Mouse (Mus musculus): Measurements from ENCODE around the gene Mtmr11.
"Not testable (repeated sequence)": the region's sequence is repeated elsewhere in the genome, so short reads cannot be mapped to it uniquely, and the experiment has no call there.

The Mtmr11 gene

DNA sequence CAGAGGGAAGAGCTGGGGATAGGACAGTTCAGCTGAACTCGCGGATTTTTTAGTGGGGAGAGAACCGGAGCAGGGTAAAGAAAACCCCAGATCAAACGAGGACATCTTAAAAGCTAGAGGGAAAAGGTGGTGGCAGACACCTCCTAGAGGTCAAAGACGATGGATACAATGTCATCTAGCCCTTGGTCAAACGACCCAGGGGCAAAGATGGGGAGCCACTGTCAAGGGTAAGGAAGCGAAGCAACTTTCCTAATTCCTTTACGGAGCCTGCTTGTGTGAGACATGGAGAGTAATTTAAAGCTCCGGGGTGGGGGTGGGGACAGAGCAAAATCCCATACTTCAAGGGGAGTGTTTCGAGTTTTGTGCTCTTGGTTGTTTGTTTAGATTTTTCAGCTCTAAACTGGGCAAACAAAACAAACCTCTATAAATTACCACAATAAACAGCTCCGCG is 57.4 kb downstream of the Mtmr11 start:
- peak; percentile 53 for DNase-seq

DNA sequence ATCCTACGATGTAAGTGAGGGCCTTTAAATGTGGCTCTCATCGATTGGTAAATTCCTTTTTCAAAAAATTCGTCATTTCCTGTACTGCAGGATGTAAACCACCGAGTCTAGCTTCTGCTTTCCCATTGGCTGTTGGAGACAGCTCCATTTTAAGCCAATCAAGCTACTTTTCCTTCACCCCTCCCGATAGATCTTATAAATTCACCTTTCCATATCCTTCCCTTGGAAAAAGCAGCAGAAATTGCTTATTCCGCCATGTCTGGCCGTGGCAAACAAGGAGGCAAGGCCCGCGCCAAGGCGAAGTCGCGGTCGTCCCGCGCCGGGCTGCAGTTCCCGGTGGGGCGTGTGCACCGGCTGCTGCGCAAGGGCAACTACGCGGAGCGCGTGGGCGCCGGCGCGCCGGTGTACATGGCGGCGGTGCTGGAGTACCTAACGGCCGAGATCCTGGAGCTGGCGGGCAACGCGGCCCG is 57.9 kb downstream of the Mtmr11 start, which contains the start of the genes Bola1 and Hist2h2ab:
Bola1 (minus strand) TSS at position 49 of the 470 bp plus-strand sequence.
Hist2h2ab (plus strand) TSS at position 205 of the 470 bp plus-strand sequence.
- peak; percentile 79 for DNase-seq

DNA sequence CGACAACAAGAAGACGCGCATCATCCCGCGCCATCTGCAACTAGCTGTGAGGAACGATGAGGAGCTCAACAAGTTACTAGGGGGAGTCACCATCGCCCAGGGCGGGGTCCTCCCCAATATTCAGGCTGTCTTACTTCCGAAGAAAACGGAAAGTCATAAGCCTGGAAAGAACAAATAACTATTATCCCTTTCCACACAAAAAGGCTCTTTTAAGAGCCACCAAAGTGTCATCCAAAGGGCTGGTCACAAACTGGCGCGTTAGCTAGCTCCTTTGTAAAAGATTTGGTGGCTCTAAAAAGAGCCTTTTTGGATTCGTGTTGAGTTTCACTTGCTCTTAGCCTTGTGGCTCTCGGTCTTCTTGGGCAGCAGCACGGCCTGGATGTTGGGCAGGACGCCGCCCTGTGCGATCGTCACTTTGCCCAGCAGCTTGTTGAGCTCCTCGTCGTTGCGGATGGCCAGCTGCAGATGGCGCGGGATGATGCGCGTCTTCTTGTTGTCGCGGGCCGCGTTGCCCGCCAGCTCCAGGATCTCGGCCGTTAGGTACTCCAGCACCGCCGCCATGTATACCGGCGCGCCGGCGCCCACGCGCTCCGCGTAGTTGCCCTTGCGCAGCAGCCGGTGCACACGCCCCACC is 58.4 kb downstream of the Mtmr11 start:
- DNase-seq = not testable (repeated sequence)

DNA sequence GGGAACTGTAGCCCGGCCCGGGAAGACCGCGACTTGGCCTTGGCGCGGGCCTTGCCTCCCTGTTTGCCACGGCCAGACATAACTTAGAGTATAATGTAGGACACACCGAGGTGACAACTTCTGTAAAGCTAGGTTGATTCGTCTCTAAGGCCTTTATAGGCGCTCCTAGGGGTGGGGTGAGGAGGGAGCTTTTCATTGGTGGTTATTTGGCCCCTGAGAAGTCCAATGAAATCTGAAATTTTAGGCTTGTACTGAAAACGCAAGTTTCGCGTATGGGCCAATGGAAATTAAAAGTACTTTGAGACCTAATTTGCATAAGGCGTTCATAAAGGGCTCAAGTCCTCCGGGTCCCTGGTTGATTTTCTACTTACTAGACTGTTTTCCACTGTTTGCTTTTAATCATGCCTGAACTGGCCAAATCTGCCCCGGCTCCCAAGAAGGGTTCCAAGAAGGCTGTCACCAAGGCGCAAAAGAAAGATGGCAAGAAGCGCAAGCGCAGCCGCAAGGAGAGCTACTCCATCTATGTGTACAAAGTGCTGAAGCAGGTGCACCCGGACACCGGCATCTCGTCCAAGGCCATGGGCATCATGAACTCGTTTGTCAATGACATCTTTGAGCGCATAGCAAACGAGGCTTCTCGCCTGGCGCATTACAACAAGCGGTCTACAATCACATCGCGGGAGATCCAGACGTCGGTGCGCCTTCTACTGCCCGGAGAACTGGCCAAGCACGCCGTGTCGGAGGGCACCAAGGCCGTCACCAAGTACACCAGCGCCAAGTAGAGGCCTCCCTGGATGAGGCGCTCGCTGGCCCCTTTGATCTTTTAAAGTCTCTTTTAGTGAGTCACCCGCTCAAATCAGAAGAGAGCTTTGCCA is 59.2 kb downstream of the Mtmr11 start, which contains the start of the genes Hist2h2ac and Hist2h2be:
Hist2h2ac (minus strand) TSS at position 116 of the 875 bp plus-strand sequence.
Hist2h2be (plus strand) TSS at position 355 of the 875 bp plus-strand sequence.
- peak; percentile 88 for DNase-seq
